Mouse (Mus musculus) CH12.LX (cell line): ENCODE measurements at regions not wholly inside any gene's neighbourhood (a gene's known extent, or its start where the extent isn't known, plus 50 kb on each side); places are given as distances from the start of the nearest gene placed in this dataset.

Experiments
- CTCF ChIP-seq, 2 experiments: IDR thresholded peaks in 1 of 2; conservative IDR thresholded peaks in 1 of 2; 2 replicates each; pipeline ENCODE4 v1.5.1; 2011 to 2012; ENCODE audit warnings: low read depth in 2 of 2, low read length in 2 of 2, improper control_type of control experiment in 1 of 2, inconsistent platforms in 1 of 2, mild to moderate bottlenecking in 1 of 2, moderate library complexity in 1 of 2
- EP300 ChIP-seq: IDR thresholded peaks from 2 replicates; pipeline ENCODE4 v1.6.1; 2011; ENCODE audit warnings: low read length, improper control_type of control experiment
- GABPA ChIP-seq: IDR thresholded peaks from 2 replicates; pipeline ENCODE4 v1.6.1; 2012; ENCODE audit warnings: low read depth, low read length, improper control_type of control experiment, inconsistent platforms; ENCODE audit not compliant: insufficient replicate concordance
- MEF2A ChIP-seq: IDR thresholded peaks from 2 replicates; pipeline ENCODE4 v1.6.1; 2014; ENCODE audit warnings: low read depth, mild to moderate bottlenecking, inconsistent platforms, low read length, improper control_type of control experiment, borderline replicate concordance
- POLR2A ChIP-seq: IDR thresholded peaks from 2 replicates; pipeline ENCODE4 v1.6.1; 2011; ENCODE audit warnings: low read depth, mild to moderate bottlenecking, improper control_type of control experiment, low read length
- SIN3A ChIP-seq: IDR thresholded peaks from 2 replicates; pipeline ENCODE4 v1.6.1; 2012; ENCODE audit warnings: low read length, improper control_type of control experiment, inconsistent platforms
- USF2 ChIP-seq: conservative IDR thresholded peaks from 2 replicates; pipeline ENCODE4 v1.6.1; 2011; ENCODE audit warnings: low read depth, low read length, improper control_type of control experiment
- ZNF384 ChIP-seq: IDR thresholded peaks from 2 replicates; pipeline ENCODE4 v1.6.1; 2012; ENCODE audit warnings: low read depth, low read length, improper control_type of control experiment, inconsistent platforms

GRCm38 (mm10) chr11:112154712-112155319 is 627.2 kb upstream of the Sox9 start:
- TF ChIP-seq SIN3A: no peak
- no peak for TF ChIP-seq CTCF (conservative IDR thresholded peaks at IDR 0.05 in 1 of 2, IDR thresholded peaks at IDR 0.05 in 1 of 2; ENCODE audit: low read depth in 2 of 2, low read length in 2 of 2)
- TF ChIP-seq EP300: no peak
- TF ChIP-seq USF2: no peak
- TF ChIP-seq ZNF384: no peak
- TF ChIP-seq GABPA: no peak
- no peak for TF ChIP-seq POLR2A
- no peak for TF ChIP-seq MEF2A
